ENCODE assay signal across 29 mouse cellular contexts in genomic region chr10:105416601-105417000, GRCm38 (mm10).
DNase-seq lines count a peak whose midpoint lies in the region; ATAC-seq lines count a peak whose summit lies in the region.
"Had no signal": no experiment of that assay in that cellular context is flagged by ENCODE, and none has a peak within 500 bp of the region (broad histone marks: within the 10 kb centered on the region; RNA-seq: fewer than 3 reads in every experiment).

No protein-coding gene starts in this region.

- H3K27me3 ChIP-seq in heart, embryonic 11.5 days (ENCODE audit: control insufficient read depth, insufficient read depth, low read length): no peaks in the 10 kb centered on the region
- no peaks in the 10 kb centered on the region for H3K27me3 ChIP-seq in heart, embryonic 10.5 days (ENCODE audit: insufficient read depth, poor library complexity, severe bottlenecking)
- H3K27me3 ChIP-seq in neural tube, embryonic 15.5 days (replicated peaks): no peaks in the 10 kb centered on the region
- H3K27me3 ChIP-seq in liver, embryonic 13.5 days: no peaks in the 10 kb centered on the region
- H3K27me3 ChIP-seq in stomach, embryonic 15.5 days (replicated peaks): no peaks in the 10 kb centered on the region
- H3K27me3 ChIP-seq: embryonic facial prominence, embryonic 13.5 days; heart, embryonic 13.5 days; limb, embryonic 13.5 days had no signal

- H3K9ac ChIP-seq in heart, embryonic 11.5 days (ENCODE audit: low read depth, low read length): no peak overlapping the region
- H3K9ac ChIP-seq in neural tube, embryonic 15.5 days (replicated peaks): no peak overlapping the region
- H3K9ac ChIP-seq in liver, embryonic 13.5 days: peak overlapping the region; percentile 52
- no peak overlapping the region for H3K9ac ChIP-seq in stomach, embryonic 15.5 days
- H3K9ac ChIP-seq: embryonic facial prominence, embryonic 13.5 days; forebrain, embryonic 12.5 days; forebrain, postnatal 0 days; heart, embryonic 13.5 days; limb, embryonic 13.5 days had no signal

- WGBS in heart, embryonic 11.5 days (ENCODE audit: insufficient replicate concordance): 81% methylated on average over 4 of the region's 4 CpGs
- 83% methylated on average over 4 of the region's 4 CpGs for WGBS in heart, embryonic 10.5 days
- 87% methylated on average over 4 of the region's 4 CpGs for WGBS in neural tube, embryonic 15.5 days
- 50% methylated on average over 4 of the region's 4 CpGs for WGBS in liver, embryonic 13.5 days (ENCODE audit: insufficient replicate concordance)
- WGBS in stomach, embryonic 15.5 days: 79% methylated on average over 4 of the region's 4 CpGs

- no peak overlapping the region for H3K4me2 ChIP-seq in heart, embryonic 11.5 days
- no peak overlapping the region for H3K4me2 ChIP-seq in neural tube, embryonic 15.5 days
- H3K4me2 ChIP-seq in liver, embryonic 13.5 days: peak overlapping the region; percentile 60
- H3K4me2 ChIP-seq in stomach, embryonic 15.5 days: no peak overlapping the region
- H3K4me2 ChIP-seq: embryonic facial prominence, embryonic 13.5 days; forebrain, embryonic 12.5 days; heart, embryonic 13.5 days; limb, embryonic 13.5 days had no signal

- ATAC-seq in heart, embryonic 11.5 days (replicated peaks; ENCODE audit: insufficient number of reproducible peaks, low FRiP score, low TSS enrichment): 0 out of 2 replicates have a peak, but pooled peaks have one; percentile 46
- ATAC-seq in neural tube, embryonic 15.5 days (ENCODE audit: low FRiP score): no peak
- peak; percentile 93 for ATAC-seq in liver, embryonic 13.5 days (ENCODE audit: low read depth)
- peak; percentile 90 for ATAC-seq in stomach, embryonic 15.5 days (ENCODE audit: insufficient read depth, low FRiP score, low read depth)
- ATAC-seq: forebrain, postnatal 0 days; hindbrain, postnatal 0 days had no signal

- H3K27ac ChIP-seq in heart, embryonic 11.5 days (ENCODE audit: low read depth, low read length): no peak overlapping the region
- no peak overlapping the region for H3K27ac ChIP-seq in heart, embryonic 10.5 days
- no peak overlapping the region for H3K27ac ChIP-seq in neural tube, embryonic 15.5 days (replicated peaks)
- H3K27ac ChIP-seq in liver, embryonic 13.5 days: peak overlapping the region; percentile 91
- H3K27ac ChIP-seq in stomach, embryonic 15.5 days: no peak overlapping the region
- H3K27ac ChIP-seq: embryonic facial prominence, embryonic 13.5 days; forebrain, embryonic 12.5 days; heart, embryonic 13.5 days; hindbrain, postnatal 0 days; layer of hippocampus, adult 2 months; limb, embryonic 13.5 days had no signal

- H3K4me3 ChIP-seq in heart, embryonic 11.5 days (ENCODE audit: low read depth, low read length): no peak overlapping the region
- no peak overlapping the region for H3K4me3 ChIP-seq in heart, embryonic 10.5 days
- no peak overlapping the region for H3K4me3 ChIP-seq in neural tube, embryonic 15.5 days (replicated peaks)
- 0 out of 2 replicates have a peak overlapping the region, but pooled peaks have one; percentile 14 for H3K4me3 ChIP-seq in liver, embryonic 13.5 days (replicated peaks)
- no peak overlapping the region for H3K4me3 ChIP-seq in stomach, embryonic 15.5 days (replicated peaks)
- H3K4me3 ChIP-seq: embryonic facial prominence, embryonic 13.5 days; forebrain, embryonic 12.5 days; heart, embryonic 13.5 days; layer of hippocampus, adult 2 months; limb, embryonic 13.5 days had no signal

- H3K4me1 ChIP-seq in heart, embryonic 11.5 days (ENCODE audit: control insufficient read depth, insufficient read depth, low read length): no peaks in the 10 kb centered on the region
- H3K4me1 ChIP-seq in heart, embryonic 10.5 days: no peaks in the 10 kb centered on the region
- no peaks in the 10 kb centered on the region for H3K4me1 ChIP-seq in neural tube, embryonic 15.5 days
- peaks cover 54% of the 10 kb centered on the region for H3K4me1 ChIP-seq in liver, embryonic 13.5 days (replicated peaks)
- no peaks in the 10 kb centered on the region for H3K4me1 ChIP-seq in stomach, embryonic 15.5 days
- H3K4me1 ChIP-seq: forebrain, embryonic 12.5 days had no signal

- DNase-seq in heart, embryonic 10.5 days (ENCODE audit: low spot score): no peak
- DNase-seq in neural tube, embryonic 10.5 days (ENCODE audit: extremely low spot score, low spot score): peak; percentile 10
- DNase-seq in liver, embryonic 13.5 days: peak; percentile 58
- DNase-seq in frontal cortex, postnatal 10 days (ENCODE audit: low spot score in 2 of 2): no peak
- no peak for DNase-seq in cerebellum, adult 11-12 months
- DNase-seq: adrenal gland, adult 8-10 months; cerebellum, adult 18-20 months; cerebellum, postnatal 10 days; forebrain, postnatal 0 days; gastrocnemius, postnatal 14 days; heart, postnatal 10 days; kidney, adult 11 months; kidney, postnatal 36 days; lung, adult 2 months; lung, postnatal 14 days; midbrain, embryonic 14.5 days; right cerebral cortex, adult 18-20 months; right cerebral cortex, postnatal 4 days; thymus, postnatal 14 days had no signal

- H3K9me3 ChIP-seq in heart, embryonic 11.5 days (replicated peaks; ENCODE audit: control insufficient read depth, low read length): no peaks in the 10 kb centered on the region
- no peaks in the 10 kb centered on the region for H3K9me3 ChIP-seq in heart, embryonic 10.5 days
- H3K9me3 ChIP-seq in neural tube, embryonic 15.5 days (replicated peaks): no peaks in the 10 kb centered on the region
- no peaks in the 10 kb centered on the region for H3K9me3 ChIP-seq in liver, embryonic 13.5 days (replicated peaks)
- no peaks in the 10 kb centered on the region for H3K9me3 ChIP-seq in stomach, embryonic 15.5 days
- H3K9me3 ChIP-seq: embryonic facial prominence, embryonic 13.5 days; forebrain, embryonic 12.5 days; G1E; heart, embryonic 13.5 days; limb, embryonic 13.5 days had no signal

- H3K36me3 ChIP-seq in heart, embryonic 11.5 days (ENCODE audit: control insufficient read depth, insufficient read depth, low read length): 0 out of 2 replicates have a peak, but pooled peaks cover under 1% of the 10 kb centered on the region
- peaks cover 15% of the 10 kb centered on the region for H3K36me3 ChIP-seq in heart, embryonic 10.5 days
- peaks cover 4% of the 10 kb centered on the region; the same call in 1 of the 2 replicates for H3K36me3 ChIP-seq in neural tube, embryonic 15.5 days
- H3K36me3 ChIP-seq in liver, embryonic 13.5 days: no peaks in the 10 kb centered on the region
- no peaks in the 10 kb centered on the region for H3K36me3 ChIP-seq in stomach, embryonic 15.5 days

Comparison
In these comparisons a context has a peak if more than half of its experiments do, and no peak if none do; other contexts are left out.
1. DNase-seq: peak in neural tube, embryonic 10.5 days (single experiment) and liver, embryonic 13.5 days (single experiment); none in heart, embryonic 10.5 days (single experiment), frontal cortex, postnatal 10 days (0 of 2) and cerebellum, adult 11-12 months (single experiment).